ENCODE assay signal across 8 mouse cellular contexts in genomic region chr17:70848511-70849398, GRCm38 (mm10). TPM values are rescaled to one million over a fixed set of nuclear protein-coding genes. Genes with fewer than 3 reads are reported as not detected.
DNase-seq lines count a peak whose midpoint lies in the region; ATAC-seq and TF ChIP-seq lines count a peak whose summit lies in the region.

No protein-coding gene starts in this region.

- H3K4me2 ChIP-seq in intestine, embryonic 16.5 days (ENCODE audit: low read depth, low read length): peak overlapping the region; percentile 97

- peak; percentile 33 for DNase-seq in gastrocnemius, postnatal 25 days
- DNase-seq in lung, adult 2 months: peak; percentile 69
- no peak for DNase-seq in cerebellum, postnatal 14 days
- no peak for DNase-seq in frontal cortex, postnatal 10 days (ENCODE audit: low spot score in 2 of 2)

- H3K9me3 ChIP-seq in ES-Bruce4 (replicated peaks; ENCODE audit: control insufficient read depth, insufficient read depth, low read length, poor library complexity, severe bottlenecking): no peaks in the 10 kb centered on the region
- H3K9me3 ChIP-seq in intestine, embryonic 16.5 days (ENCODE audit: control insufficient read depth, low read length): no peaks in the 10 kb centered on the region

- H3K4me3 ChIP-seq in ES-Bruce4 (ENCODE audit: low read depth, low read length): peak overlapping the region; percentile 97
- H3K4me3 ChIP-seq in bone marrow macrophage, adult 2 months (ENCODE audit: insufficient read depth, low read length): peak overlapping the region; percentile 96
- H3K4me3 ChIP-seq in intestine, embryonic 16.5 days (ENCODE audit: low read length): peak overlapping the region; percentile 72
- H3K4me3 ChIP-seq in lung, adult 2 months (replicated peaks; ENCODE audit: extremely low read depth, low read depth, low read length): peak overlapping the region; percentile 86
- H3K4me3 ChIP-seq in olfactory bulb, adult 2 months (ENCODE audit: insufficient read depth, low read depth, low read length): peak overlapping the region; percentile 40

- under 1% methylated on average over 23 of the region's 23 CpGs for WGBS in intestine, embryonic 16.5 days
- WGBS in lung, adult 2 months: 2% methylated on average over 23 of the region's 23 CpGs
- WGBS in olfactory bulb, adult 2 months: 5% methylated on average over 23 of the region's 23 CpGs

- peak overlapping the region; percentile 89 for H3K27ac ChIP-seq in ES-Bruce4 (ENCODE audit: insufficient read depth, low read length)
- peak overlapping the region; percentile 80 for H3K27ac ChIP-seq in bone marrow macrophage, adult 2 months (ENCODE audit: insufficient read depth, low read depth, low read length)
- H3K27ac ChIP-seq in intestine, embryonic 16.5 days (ENCODE audit: low read length): peak overlapping the region; percentile 99
- no peak overlapping the region; the same call in 1 of the 2 replicates for H3K27ac ChIP-seq in olfactory bulb, adult 2 months (ENCODE audit: insufficient read depth, low read depth, low read length)

- peaks cover 7% of the 10 kb centered on the region for H3K4me1 ChIP-seq in ES-Bruce4 (ENCODE audit: control insufficient read depth, insufficient read depth, low read length)
- H3K4me1 ChIP-seq in bone marrow macrophage, adult 2 months (ENCODE audit: control insufficient read depth, insufficient read depth, low read length): peaks cover 9% of the 10 kb centered on the region
- peaks cover 18% of the 10 kb centered on the region for H3K4me1 ChIP-seq in intestine, embryonic 16.5 days (ENCODE audit: control insufficient read depth, insufficient read depth, low read length)
- H3K4me1 ChIP-seq in lung, adult 2 months (ENCODE audit: control insufficient read depth, insufficient read depth, low read length): peaks cover 7% of the 10 kb centered on the region; the same call in 1 of the 2 replicates
- H3K4me1 ChIP-seq in olfactory bulb, adult 2 months (ENCODE audit: control insufficient read depth, insufficient read depth, low read length): peaks cover 29% of the 10 kb centered on the region

- ATAC-seq in intestine, embryonic 16.5 days: peak; percentile 7

- H3K27me3 ChIP-seq in ES-Bruce4 (ENCODE audit: control insufficient read depth, insufficient read depth, low read length, poor library complexity, severe bottlenecking): no peaks in the 10 kb centered on the region
- no peaks in the 10 kb centered on the region for H3K27me3 ChIP-seq in intestine, embryonic 16.5 days (replicated peaks; ENCODE audit: control insufficient read depth, insufficient read depth, low read length)

- no peak for TF ChIP-seq POLR2A in ES-Bruce4 (IDR thresholded peaks at IDR 0.05; ENCODE audit: insufficient read depth, low read length)
- TF ChIP-seq POLR2A in bone marrow macrophage, adult 2 months (IDR thresholded peaks at IDR 0.05; ENCODE audit: borderline replicate concordance, low read depth, low read length): no peak
- peak; percentile 20; the same call in 1 of the 2 replicates for TF ChIP-seq POLR2A in lung, adult 2 months (IDR thresholded peaks at IDR 0.05; ENCODE audit: borderline replicate concordance, extremely low read depth, low read depth, low read length)
- TF ChIP-seq POLR2A in olfactory bulb, adult 2 months (IDR thresholded peaks at IDR 0.05; ENCODE audit: insufficient read depth, low read depth, low read length): no peak

- TF ChIP-seq EP300 in ES-Bruce4 (IDR thresholded peaks at IDR 0.05; ENCODE audit: insufficient read depth, low read depth, low read length): peak; percentile 88

- H3K9ac ChIP-seq in ES-Bruce4 (ENCODE audit: low read depth, poor library complexity, severe bottlenecking): peak overlapping the region; percentile 86
- H3K9ac ChIP-seq in intestine, embryonic 16.5 days (ENCODE audit: low read depth, low read length): peak overlapping the region; percentile 91

- no peak for TF ChIP-seq CTCF in ES-Bruce4 (IDR thresholded peaks at IDR 0.05; ENCODE audit: low read depth, low read length)
- no peak; the same call in 1 of the 2 replicates for TF ChIP-seq CTCF in bone marrow macrophage, adult 2 months (IDR thresholded peaks at IDR 0.05; ENCODE audit: low read depth, low read length)
- TF ChIP-seq CTCF in lung, adult 2 months (IDR thresholded peaks at IDR 0.05; ENCODE audit: insufficient read depth, low read length): no peak
- TF ChIP-seq CTCF in olfactory bulb, adult 2 months (IDR thresholded peaks at IDR 0.05; ENCODE audit: insufficient read depth, low read depth, low read length): no peak

- H3K36me3 ChIP-seq in ES-Bruce4 (ENCODE audit: control insufficient read depth, insufficient read depth, low read length, poor library complexity, severe bottlenecking): peaks cover 28% of the 10 kb centered on the region
- H3K36me3 ChIP-seq in intestine, embryonic 16.5 days (ENCODE audit: control insufficient read depth, insufficient read depth, low read length): 0 out of 2 replicates have a peak, but pooled peaks cover 3% of the 10 kb centered on the region

RNA-seq across cellular contexts. Expression of gene Tgif1, which starts 4.6 kb away (rescaled TPM):
- polyA plus RNA-seq in ES-Bruce4 (2011; ENCODE audit: insufficient read depth, insufficient read length, low read depth, missing spikeins): 218 and 227 TPM in 2 replicates
- 86.0 and 97.0 TPM in 2 replicates for polyA plus RNA-seq in bone marrow macrophage, adult 2 months (2012; ENCODE audit: insufficient read depth, insufficient read length, missing spikeins)
- total RNA-seq in gastrocnemius, postnatal 25 days (2021): 1 to 10 TPM; 3.8 to 4.4 TPM
- 43.0 and 43.5 TPM in 2 replicates for polyA plus RNA-seq in intestine, embryonic 16.5 days (2015; fragmentation: Nextera tagmentation; extraction: Ambion mirVana)
- 14.1 and 25.2 TPM in 2 replicates for polyA plus RNA-seq in lung, adult 2 months (2012; rRNA removed)
- not detected in 2 replicates for polyA plus RNA-seq in olfactory bulb, adult 2 months (2012; ENCODE audit: insufficient read depth, insufficient read length, low replicate concordance, missing spikeins)

Comparison
In these comparisons a context has a peak if more than half of its experiments do, and no peak if none do; other contexts are left out.
1. H3K4me3 ChIP-seq: peak in every context shown above with its lines; median percentile 97 in ES-Bruce4; 96 in bone marrow macrophage, adult 2 months; 86 in lung, adult 2 months; 72 in intestine, embryonic 16.5 days; 40 in olfactory bulb, adult 2 months.
2. DNase-seq: peak in gastrocnemius, postnatal 25 days (single experiment) and lung, adult 2 months (single experiment); none in cerebellum, postnatal 14 days (0 of 2) and frontal cortex, postnatal 10 days (0 of 2).
3. RNA of gene Tgif1, which starts 4.6 kb away (polyA plus RNA-seq): 218 to 227 TPM in ES-Bruce4, 86.0 to 97.0 TPM in bone marrow macrophage, adult 2 months, 43.0 to 43.5 TPM in intestine, embryonic 16.5 days and 14.1 to 25.2 TPM in lung, adult 2 months; not detected in olfactory bulb, adult 2 months; every median in the first group is over 10 times any median in the second.